Mouse (Mus musculus): ENCODE measurements around the gene Gemin7.

Gemin7 gene

GRCm38 (mm10) chr7:19547344-19547969 lies 29.9 kb downstream of the Gemin7 start:
- no peak for DNase-seq (ENCODE audit: low read depth, low spot score)

- no peak for DNase-seq (ENCODE audit: low read depth, low spot score)
These were observed 31.4 kb downstream of the Gemin7 start for GRCm38 (mm10) chr7:19546007-19546406.

GRCm38 (mm10) chr7:19543584-19543983 lies 33.8 kb downstream of the Gemin7 start:
- DNase-seq (ENCODE audit: low read depth, low spot score): no peak

- DNase-seq (ENCODE audit: low read depth, low spot score): no peak
These were observed 35.2 kb downstream of the Gemin7 start for GRCm38 (mm10) chr7:19542155-19542691.

- DNase-seq (ENCODE audit: low read depth, low spot score): no peak
These were observed 35.7 kb downstream of the Gemin7 start for GRCm38 (mm10) chr7:19541681-19542154.

- no peak for DNase-seq (ENCODE audit: low read depth, low spot score)
These were observed 36.4 kb downstream of the Gemin7 start for GRCm38 (mm10) chr7:19540771-19541566.

- DNase-seq (ENCODE audit: low read depth, low spot score): no peak
These were observed 42.7 kb downstream of the Gemin7 start for GRCm38 (mm10) chr7:19534676-19535075.

GRCm38 (mm10) chr7:19532240-19532639 lies 45.2 kb downstream of the Gemin7 start:
- no peak for DNase-seq (ENCODE audit: low read depth, low spot score)

- no peak for DNase-seq (ENCODE audit: low read depth, low spot score)
These were observed 46.3 kb downstream of the Gemin7 start for GRCm38 (mm10) chr7:19531077-19531476.

GRCm38 (mm10) chr7:19525105-19525481 lies 52.3 kb downstream of the Gemin7 start:
- DNase-seq (ENCODE audit: low read depth, low spot score): no peak

GRCm38 (mm10) chr7:19524420-19525104 lies 52.8 kb downstream of the Gemin7 start:
- DNase-seq (ENCODE audit: low read depth, low spot score): no peak

- no peak for DNase-seq (ENCODE audit: low read depth, low spot score)
These were observed 53.5 kb downstream of the Gemin7 start for GRCm38 (mm10) chr7:19523757-19524419.

- no peak for DNase-seq (ENCODE audit: low read depth, low spot score)
These were observed 54.2 kb downstream of the Gemin7 start for GRCm38 (mm10) chr7:19523017-19523756.

- DNase-seq (ENCODE audit: low read depth, low spot score): no peak
These were observed 57.4 kb downstream of the Gemin7 start for GRCm38 (mm10) chr7:19520032-19520431.

- no peak for DNase-seq (ENCODE audit: low read depth, low spot score)
These were observed 59.6 kb downstream of the Gemin7 start, which contains the start of gene Nkpd1 for GRCm38 (mm10) chr7:19517652-19518365. Gene Nkpd1, plus strand, starts transcription at chr7:19517838.

Data from c-Kit-negative CD71-positive TER-119-positive erythroid progenitor cells, embryonic 14.5 days (primary cell).